Mouse (Mus musculus) heart, embryonic 12.5 days (tissue): ENCODE measurements around the gene Smpd4. TPM values are rescaled to one million over a fixed set of nuclear protein-coding genes. Genes with fewer than 3 reads are reported as not detected.
A peak's percentile ranks its signal among the peaks of the same experiment; 100 is the strongest.

Experiments
- ATAC-seq: fragments of 200-750 bp; cut with Nextera tagmentation; 2 replicates; pipeline ENCODE4 v1.8.0; 2017; ENCODE audit warnings: moderate TSS enrichment, moderate library complexity; ENCODE audit not compliant: insufficient number of reproducible peaks, low FRiP score
- H3K27ac ChIP-seq: fragments of 300-500 bp; sonication (generic); 2 replicates; pipeline ENCODE4 v1.5.1; 2016; ENCODE audit warnings: mild to moderate bottlenecking, moderate library complexity; ENCODE audit not compliant: poor library complexity, severe bottlenecking
- H3K27me3 ChIP-seq: fragments of 300-500 bp; sonication (generic); replicated peaks from 2 replicates; pipeline ENCODE4 v1.6.1; 2016; ENCODE audit warnings: mild to moderate bottlenecking, moderate library complexity
- H3K36me3 ChIP-seq: fragments of 300-500 bp; sonication (generic); 2 replicates; pipeline ENCODE4 v1.6.1; 2016; ENCODE audit warnings: mild to moderate bottlenecking, moderate library complexity
- H3K4me1 ChIP-seq: fragments of 300-500 bp; sonication (generic); replicated peaks from 2 replicates; pipeline ENCODE4 v1.6.1; 2016; ENCODE audit warnings: mild to moderate bottlenecking
- H3K4me2 ChIP-seq: fragments of 300-500 bp; sonication (generic); 2 replicates; pipeline ENCODE4 v1.6.1; 2016; ENCODE audit warnings: mild to moderate bottlenecking, moderate library complexity
- H3K4me3 ChIP-seq: fragments of 300-500 bp; sonication (generic); 2 replicates; pipeline ENCODE4 v1.5.1; 2016; ENCODE audit warnings: mild to moderate bottlenecking
- H3K9ac ChIP-seq: fragments of 300-500 bp; sonication (generic); 2 replicates; pipeline ENCODE4 v1.6.1; 2016; ENCODE audit warnings: mild to moderate bottlenecking, moderate library complexity
- H3K9me3 ChIP-seq: fragments of 300-500 bp; sonication (generic); replicated peaks from 2 replicates; pipeline ENCODE4 v1.6.1; 2016; ENCODE audit warnings: mild to moderate bottlenecking, moderate library complexity
- WGBS: fragments of 180-500 bp; shearing (Covaris S2); methylation state at CpG from one replicate; pipeline ENCODE4 v1.1.7; 2016; 5-methylcytosine and 5-hydroxymethylcytosine counted together
- polyA plus RNA-seq: library from polyadenylated mRNA; unstranded; fragments of >200 nt; fragmentation: Nextera tagmentation; extraction: Ambion mirVana; gene quantifications from 2 replicates; pipeline ENCODE4 v1.2.1, GENCODE M21; 2016

Gene Smpd4
- 30.3 and 31.4 TPM in 2 replicates for polyA plus RNA-seq

- no peaks in the 10 kb centered on the region for H3K9me3 ChIP-seq
- peaks cover 9% of the 10 kb centered on the region for H3K4me1 ChIP-seq
- peak; percentile 82 for ATAC-seq
- peak within 1 kb of the TSS; percentile 99 for H3K4me3 ChIP-seq
- 2% methylated on average over 60 of the region's 60 CpGs for WGBS
- no peak within 1 kb of the TSS for H3K27ac ChIP-seq
- peak within 1 kb of the TSS; percentile 91 for H3K9ac ChIP-seq
- H3K27me3 ChIP-seq, result peaks cover 6% of the 10 kb centered on the region; the same call in 1 of the 2 replicates
- H3K36me3 ChIP-seq, result peaks cover 27% of the 10 kb centered on the region
- peak within 1 kb of the TSS; percentile 96 for H3K4me2 ChIP-seq
These were observed at the start of gene Smpd4 for GRCm38 (mm10) chr16:17619198-17620105. Gene Smpd4, plus strand, starts transcription at chr16:17619354.

- Histone ChIP-seq H3K27me3 (peaks cover 63% of the 10 kb centered on the region), H3K4me3 (peak overlapping the region; percentile 61), H3K9ac (peak overlapping the region; percentile 68), H3K27ac (no peak overlapping the region), H3K36me3 (no peaks in the 10 kb centered on the region), H3K4me1 (peaks cover 13% of the 10 kb centered on the region), H3K4me2 (peak overlapping the region; percentile 93), H3K9me3 (no peaks in the 10 kb centered on the region)
- WGBS, result 13% methylated on average over 45 of the region's 45 CpGs
- ATAC-seq, result no peak; the same call in 1 of the 2 replicates
These were observed 43.0 kb upstream of the Smpd4 start for GRCm38 (mm10) chr16:17575870-17576824.

GRCm38 (mm10) chr16:17576825-17577215, 42.3 kb upstream of the Smpd4 start:
- H3K4me2 ChIP-seq, result peak overlapping the region; percentile 93
- no peak for ATAC-seq
- H3K4me3 ChIP-seq, result peak overlapping the region; percentile 61
- WGBS, result 15% methylated on average over 8 of the region's 8 CpGs
- peak overlapping the region; percentile 68 for H3K9ac ChIP-seq
- H3K9me3 ChIP-seq, result no peaks in the 10 kb centered on the region
- no peaks in the 10 kb centered on the region for H3K36me3 ChIP-seq
- no peak overlapping the region for H3K27ac ChIP-seq
- H3K4me1 ChIP-seq, result peaks cover 13% of the 10 kb centered on the region
- peaks cover 56% of the 10 kb centered on the region for H3K27me3 ChIP-seq

GRCm38 (mm10) chr16:17583064-17583463, 36.1 kb upstream of the Smpd4 start, which contains the start of gene Slc7a4:
Gene Slc7a4, minus strand, starts transcription at chr16:17583214.
- peaks cover 4% of the 10 kb centered on the region for H3K9me3 ChIP-seq
- H3K4me3 ChIP-seq, result no peak within 1 kb of the TSS
- no peak for ATAC-seq
- H3K27me3 ChIP-seq, result peaks cover 6% of the 10 kb centered on the region
- no peak within 1 kb of the TSS for H3K9ac ChIP-seq
- H3K36me3 ChIP-seq, result no peaks in the 10 kb centered on the region
- 17% methylated on average over 8 of the region's 8 CpGs for WGBS
- H3K4me2 ChIP-seq, result no peak within 1 kb of the TSS
- no peak within 1 kb of the TSS for H3K27ac ChIP-seq
- H3K4me1 ChIP-seq, result no peaks in the 10 kb centered on the region

GRCm38 (mm10) chr16:17584555-17584954, 34.6 kb upstream of the Smpd4 start:
- Histone ChIP-seq H3K4me1 (no peaks in the 10 kb centered on the region), H3K4me2 (no peak overlapping the region), H3K36me3 (no peaks in the 10 kb centered on the region), H3K9me3 (peaks cover 9% of the 10 kb centered on the region), H3K9ac (no peak overlapping the region), H3K27ac (no peak overlapping the region), H3K27me3 (no peaks in the 10 kb centered on the region), H3K4me3 (no peak overlapping the region)
- no peak for ATAC-seq
- WGBS, result 84% methylated on average over 7 of the region's 7 CpGs

GRCm38 (mm10) chr16:17590731-17591130, 28.4 kb upstream of the Smpd4 start:
- no peak overlapping the region for H3K9ac ChIP-seq
- ATAC-seq, result no peak
- H3K4me2 ChIP-seq, result no peak overlapping the region
- H3K27ac ChIP-seq, result no peak overlapping the region
- H3K4me1 ChIP-seq, result no peaks in the 10 kb centered on the region
- H3K9me3 ChIP-seq, result peaks cover 6% of the 10 kb centered on the region
- H3K36me3 ChIP-seq, result no peaks in the 10 kb centered on the region
- H3K4me3 ChIP-seq, result no peak overlapping the region
- WGBS, result 35% methylated on average over 2 of the region's 2 CpGs
- H3K27me3 ChIP-seq, result no peaks in the 10 kb centered on the region

GRCm38 (mm10) chr16:17600944-17601562, 18.1 kb upstream of the Smpd4 start:
- WGBS, result 44% methylated on average over 3 of the region's 3 CpGs
- Histone ChIP-seq H3K4me2 (no peak overlapping the region), H3K36me3 (no peaks in the 10 kb centered on the region), H3K27ac (no peak overlapping the region), H3K4me1 (no peaks in the 10 kb centered on the region), H3K9me3 (no peaks in the 10 kb centered on the region), H3K9ac (no peak overlapping the region), H3K4me3 (no peak overlapping the region), H3K27me3 (no peaks in the 10 kb centered on the region)
- ATAC-seq, result no peak

- Histone ChIP-seq H3K36me3 (no peaks in the 10 kb centered on the region), H3K27ac (no peak overlapping the region), H3K27me3 (no peaks in the 10 kb centered on the region), H3K4me2 (no peak overlapping the region), H3K9me3 (0 out of 2 replicates have a peak, but pooled peaks cover 9% of the 10 kb centered on the region), H3K4me1 (no peaks in the 10 kb centered on the region), H3K4me3 (no peak overlapping the region), H3K9ac (no peak overlapping the region)
- no peak for ATAC-seq
- WGBS, result 70% methylated on average over 4 of the region's 4 CpGs
These were observed 14.2 kb upstream of the Smpd4 start for GRCm38 (mm10) chr16:17604941-17605340.

- 64% methylated on average over 5 of the region's 5 CpGs for WGBS
- H3K36me3 ChIP-seq, result no peaks in the 10 kb centered on the region
- H3K27me3 ChIP-seq, result no peaks in the 10 kb centered on the region
- H3K9me3 ChIP-seq, result peaks cover 15% of the 10 kb centered on the region
- H3K9ac ChIP-seq, result no peak overlapping the region
- no peak overlapping the region for H3K4me2 ChIP-seq
- ATAC-seq, result no peak
- no peak overlapping the region for H3K27ac ChIP-seq
- H3K4me1 ChIP-seq, result no peaks in the 10 kb centered on the region
- no peak overlapping the region for H3K4me3 ChIP-seq
These were observed 13.5 kb upstream of the Smpd4 start for GRCm38 (mm10) chr16:17605684-17606083.

GRCm38 (mm10) chr16:17611383-17611782, 7.8 kb upstream of the Smpd4 start:
- H3K9me3 ChIP-seq, result peaks cover 16% of the 10 kb centered on the region
- H3K36me3 ChIP-seq, result no peaks in the 10 kb centered on the region
- no peak overlapping the region for H3K4me3 ChIP-seq
- WGBS, result 59% methylated on average over 4 of the region's 4 CpGs
- H3K9ac ChIP-seq, result no peak overlapping the region
- H3K4me2 ChIP-seq, result no peak overlapping the region
- H3K27me3 ChIP-seq, result no peaks in the 10 kb centered on the region
- ATAC-seq, result no peak
- no peak overlapping the region for H3K27ac ChIP-seq
- no peaks in the 10 kb centered on the region for H3K4me1 ChIP-seq
